Mouse (Mus musculus): ENCODE measurements around the gene Tmem121b. TPM values are rescaled to one million over a fixed set of nuclear protein-coding genes. Genes with fewer than 3 reads are reported as not detected.

Gene Tmem121b
- 2.3 and 2.8 TPM in 2 replicates for polyA plus RNA-seq (2012; rRNA removed)

DNA sequence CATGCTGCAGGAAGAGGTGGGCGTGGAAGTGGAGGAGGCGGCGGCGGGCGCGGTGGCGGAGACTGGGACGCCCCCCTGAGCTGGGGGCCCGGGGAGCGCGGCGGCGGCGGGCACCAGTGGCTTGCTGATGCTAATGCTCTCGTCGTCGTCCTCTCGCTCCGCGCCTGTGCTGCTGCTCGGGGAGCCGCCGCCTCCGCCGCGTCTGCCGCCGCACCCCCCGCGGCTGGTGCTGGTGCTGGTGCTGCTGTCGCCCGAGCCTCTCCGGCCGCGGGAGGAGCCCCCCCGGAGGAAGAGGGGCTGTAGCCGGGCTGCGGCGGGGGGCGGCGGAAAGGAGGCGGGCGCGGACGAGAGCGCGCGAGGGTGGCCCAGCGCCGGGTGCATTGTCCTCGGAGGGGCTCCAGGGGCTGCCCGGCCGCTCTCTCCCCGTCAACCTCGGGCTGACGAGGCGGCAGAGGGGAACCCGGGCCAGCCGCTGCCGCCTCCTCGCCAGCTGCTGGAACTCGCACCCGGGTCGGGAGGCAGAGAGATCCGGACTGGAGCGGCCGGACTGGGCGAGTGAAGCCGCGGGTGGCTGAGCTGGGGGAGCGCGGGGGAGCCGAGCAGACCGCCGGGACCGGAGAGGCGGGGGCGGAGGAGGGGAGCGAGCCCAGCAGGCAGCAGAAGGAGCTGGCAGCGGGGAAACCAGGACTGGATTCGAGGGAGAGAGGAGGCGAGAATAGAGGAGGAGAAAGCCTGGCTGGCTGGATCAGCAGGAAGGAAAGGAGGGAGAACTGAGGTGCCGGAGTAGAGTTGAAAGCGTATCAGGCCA lies at the start of gene Tmem121b:
Gene Tmem121b (minus strand): TSS at position 434 of the 808 bp plus-strand sequence.
- TF ChIP-seq CTCF (IDR thresholded peaks at IDR 0.05; ENCODE audit: insufficient read depth, low read length) (no peak), POLR2A (IDR thresholded peaks at IDR 0.05; ENCODE audit: borderline replicate concordance, extremely low read depth, low read depth, low read length) (no peak)
- H3K4me3 ChIP-seq (replicated peaks; ENCODE audit: extremely low read depth, low read depth, low read length): peak within 1 kb of the TSS; percentile 46
- no peak for DNase-seq
- WGBS: 1% methylated on average over 77 of the region's 84 CpGs
- H3K4me1 ChIP-seq (ENCODE audit: control insufficient read depth, insufficient read depth, low read length): no peaks in the 10 kb centered on the region; the same call in 1 of the 2 replicates

DNA sequence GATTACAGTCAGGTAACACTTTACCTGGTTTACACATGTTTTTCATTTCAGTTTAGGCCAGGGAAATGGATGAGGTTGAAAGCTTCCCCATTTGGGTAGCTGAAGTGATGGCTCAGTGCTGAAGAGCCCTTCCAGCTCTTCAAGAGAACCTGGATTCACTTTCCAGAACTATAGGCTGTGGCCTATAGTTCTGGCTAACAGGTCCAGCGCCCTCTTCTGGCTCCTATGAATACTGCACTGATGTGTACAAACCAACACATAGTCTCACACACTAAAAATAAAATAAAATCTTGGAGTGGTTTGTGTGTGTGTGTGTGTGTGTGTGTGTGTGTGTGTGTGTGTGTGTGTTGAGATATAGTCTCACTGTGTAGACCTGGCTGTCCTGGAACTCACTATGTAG lies 48.5 kb upstream of the Tmem121b start:
- Histone ChIP-seq H3K4me3 (replicated peaks; ENCODE audit: extremely low read depth, low read depth, low read length) (no peak overlapping the region), H3K4me1 (ENCODE audit: control insufficient read depth, insufficient read depth, low read length) (peaks cover 4% of the 10 kb centered on the region)
- WGBS: 21% methylated on average over 1 of the region's 1 CpGs
- no peak for DNase-seq
- TF ChIP-seq POLR2A (IDR thresholded peaks at IDR 0.05; ENCODE audit: borderline replicate concordance, extremely low read depth, low read depth, low read length): no peak
- no peak for TF ChIP-seq CTCF (IDR thresholded peaks at IDR 0.05; ENCODE audit: insufficient read depth, low read length)

- no peak overlapping the region for H3K4me3 ChIP-seq (replicated peaks; ENCODE audit: extremely low read depth, low read depth, low read length)
- TF ChIP-seq POLR2A (IDR thresholded peaks at IDR 0.05; ENCODE audit: borderline replicate concordance, extremely low read depth, low read depth, low read length) (no peak), CTCF (IDR thresholded peaks at IDR 0.05; ENCODE audit: insufficient read depth, low read length) (no peak)
- peaks cover 4% of the 10 kb centered on the region for H3K4me1 ChIP-seq (ENCODE audit: control insufficient read depth, insufficient read depth, low read length)
- whole genome bisulfite sequencing: 39% methylated on average over 2 of the region's 2 CpGs
- no peak for DNase-seq
Observed at GRCm38 (mm10) chr6:120541386-120541785, 47.8 kb upstream of the Tmem121b start.

DNA sequence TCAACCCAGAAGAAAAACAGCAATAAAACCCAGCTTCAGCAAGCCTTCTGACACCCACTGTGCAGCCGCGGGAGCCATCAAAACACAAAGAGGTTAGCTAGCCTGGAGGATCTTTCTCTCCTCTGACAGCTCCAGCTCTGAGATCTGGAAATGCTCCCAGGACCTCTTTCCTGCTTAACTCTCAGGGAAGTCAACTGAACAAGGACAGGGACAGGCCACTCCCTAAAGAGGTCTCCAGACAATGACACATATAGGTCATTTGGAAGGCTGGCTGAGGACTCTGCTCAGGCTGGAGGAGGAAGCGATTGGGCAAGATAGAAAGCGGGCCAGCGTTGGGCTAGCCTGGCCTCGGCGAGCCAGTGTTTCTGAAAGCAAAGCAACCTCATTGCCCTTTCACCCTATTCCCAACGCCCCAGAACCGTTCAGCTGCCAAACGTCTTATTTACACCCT lies 46.2 kb upstream of the Tmem121b start:
- 41% methylated on average over 10 of the region's 10 CpGs for whole genome bisulfite sequencing

DNA sequence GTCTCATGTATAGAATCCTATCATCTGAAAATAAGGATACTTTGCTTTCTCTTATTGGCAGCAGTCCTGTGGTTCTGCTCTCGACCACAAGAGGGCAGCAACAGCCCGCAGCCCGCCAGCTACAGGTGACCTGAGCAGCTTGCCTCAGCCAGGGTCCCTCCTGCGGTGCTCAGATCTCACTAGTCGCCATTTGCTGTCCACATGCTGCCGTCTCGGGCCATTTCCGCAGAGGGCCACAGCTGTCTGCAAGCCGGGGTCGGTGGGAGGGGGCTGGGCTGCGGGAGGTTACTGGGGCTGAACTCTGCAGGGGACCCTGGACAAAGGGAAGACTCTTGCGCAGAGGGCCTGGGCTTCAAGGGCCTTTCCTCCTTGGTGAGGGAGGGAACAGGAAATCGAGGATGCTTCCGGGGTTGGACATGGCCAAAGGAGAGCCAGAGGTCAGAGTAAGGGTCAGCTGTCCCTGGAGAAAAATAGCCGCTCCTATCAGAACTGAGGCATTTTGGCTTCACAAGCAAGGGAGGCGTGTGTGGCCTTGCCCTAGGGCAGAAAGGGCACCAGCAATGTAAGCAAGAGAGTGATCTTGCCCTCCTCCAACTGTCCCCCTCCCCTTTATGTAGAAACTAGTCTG lies 45.6 kb upstream of the Tmem121b start:
- peak; percentile 54 for DNase-seq
- 6% methylated on average over 16 of the region's 16 CpGs for WGBS

More for the DNA sequence above, 46.2 kb upstream of the Tmem121b start:
- Histone ChIP-seq H3K4me3 (replicated peaks; ENCODE audit: extremely low read depth, low read depth, low read length) (no peak overlapping the region), H3K4me1 (ENCODE audit: control insufficient read depth, insufficient read depth, low read length) (peaks cover 4% of the 10 kb centered on the region)
- peak; percentile 19 for DNase-seq
- no peak for TF ChIP-seq POLR2A (IDR thresholded peaks at IDR 0.05; ENCODE audit: borderline replicate concordance, extremely low read depth, low read depth, low read length)
- TF ChIP-seq CTCF (IDR thresholded peaks at IDR 0.05; ENCODE audit: insufficient read depth, low read length): no peak

GRCm38 (mm10) chr6:120536337-120536736 lies 42.7 kb upstream of the Tmem121b start:
- no peak overlapping the region for H3K4me3 ChIP-seq (replicated peaks; ENCODE audit: extremely low read depth, low read depth, low read length)
- WGBS: 81% methylated on average over 2 of the region's 2 CpGs
- no peak for DNase-seq
- peaks cover 7% of the 10 kb centered on the region for H3K4me1 ChIP-seq (ENCODE audit: control insufficient read depth, insufficient read depth, low read length)
- TF ChIP-seq POLR2A (IDR thresholded peaks at IDR 0.05; ENCODE audit: borderline replicate concordance, extremely low read depth, low read depth, low read length) (no peak), CTCF (IDR thresholded peaks at IDR 0.05; ENCODE audit: insufficient read depth, low read length) (no peak)

More for the DNA sequence above, 45.6 kb upstream of the Tmem121b start:
- TF ChIP-seq POLR2A (IDR thresholded peaks at IDR 0.05; ENCODE audit: borderline replicate concordance, extremely low read depth, low read depth, low read length) (no peak), CTCF (IDR thresholded peaks at IDR 0.05; ENCODE audit: insufficient read depth, low read length) (peak; percentile 87)
- peak overlapping the region; percentile 27 for H3K4me3 ChIP-seq (replicated peaks; ENCODE audit: extremely low read depth, low read depth, low read length)
- peaks cover 4% of the 10 kb centered on the region for H3K4me1 ChIP-seq (ENCODE audit: control insufficient read depth, insufficient read depth, low read length)

DNA sequence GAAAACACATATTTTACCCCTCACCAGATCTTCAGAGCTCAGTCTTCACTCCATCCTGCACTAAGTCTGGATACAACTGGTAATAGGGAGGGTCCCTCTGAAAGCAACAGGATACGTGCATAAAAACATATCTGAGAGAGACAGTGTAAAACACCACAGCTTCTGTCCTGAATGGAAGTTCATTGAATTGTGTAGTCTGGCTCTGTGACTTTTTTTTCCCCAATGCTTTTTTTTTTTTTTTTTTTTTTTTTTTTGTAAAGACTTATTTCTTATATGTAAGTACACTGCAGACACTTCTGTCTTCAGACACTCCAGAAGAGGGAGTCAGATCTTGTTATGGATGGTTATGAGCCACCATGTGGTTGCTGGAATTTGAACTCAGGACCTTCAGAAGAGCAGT lies 39.0 kb upstream of the Tmem121b start:
- no peak overlapping the region for H3K4me3 ChIP-seq (replicated peaks; ENCODE audit: extremely low read depth, low read depth, low read length)
- no peak for DNase-seq
- TF ChIP-seq CTCF (IDR thresholded peaks at IDR 0.05; ENCODE audit: insufficient read depth, low read length) (no peak), POLR2A (IDR thresholded peaks at IDR 0.05; ENCODE audit: borderline replicate concordance, extremely low read depth, low read depth, low read length) (no peak)
- peaks cover 7% of the 10 kb centered on the region for H3K4me1 ChIP-seq (ENCODE audit: control insufficient read depth, insufficient read depth, low read length)
- 71% methylated on average over 1 of the region's 1 CpGs for WGBS

DNA sequence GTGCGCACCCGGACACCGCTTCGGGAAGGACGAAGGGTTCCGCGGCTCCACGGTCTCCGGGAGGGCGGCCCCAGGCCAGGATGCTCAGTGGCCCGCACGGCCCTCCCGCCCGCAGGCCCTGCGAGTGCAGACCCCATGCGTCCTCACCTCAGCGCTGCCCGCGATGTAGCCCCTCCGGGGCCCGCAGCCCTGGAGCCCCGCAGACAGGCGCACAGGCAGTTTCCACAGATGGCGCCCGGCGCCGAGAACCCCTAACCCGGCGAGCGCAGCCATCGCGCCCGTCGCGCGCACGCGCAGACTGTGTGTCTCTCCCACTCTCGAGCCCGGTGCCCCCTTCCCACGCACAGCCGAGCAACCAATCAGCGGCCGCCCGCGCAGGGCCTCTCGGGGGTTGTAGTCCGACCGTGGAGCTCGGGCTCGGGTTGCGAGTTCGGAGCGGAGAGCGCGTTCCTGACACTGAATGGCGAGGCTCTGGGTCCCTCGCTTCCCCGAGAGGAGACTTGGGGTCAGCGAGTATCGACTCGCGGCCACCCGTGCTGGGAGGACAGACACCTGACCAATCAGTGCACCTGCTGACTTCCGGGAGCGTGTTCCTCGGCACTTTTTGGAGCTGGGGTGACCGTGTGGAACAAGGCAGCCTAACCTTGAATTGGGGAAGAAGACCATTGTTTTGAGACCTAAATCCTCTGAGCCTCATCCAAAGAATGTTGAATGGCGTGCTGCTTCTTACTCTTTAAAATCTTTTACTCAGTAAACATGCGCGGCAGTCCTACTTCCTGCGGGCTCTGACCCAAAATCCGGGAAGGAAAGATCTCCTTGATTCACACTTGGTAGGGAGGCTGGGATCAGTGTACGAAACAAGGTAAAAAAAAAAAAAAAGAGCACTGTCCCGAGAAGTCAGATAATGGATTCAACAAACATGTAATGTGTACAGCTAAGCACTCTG lies 37.7 kb upstream of the Tmem121b start, which contains the start of gene Hdhd5:
Gene Hdhd5 (minus strand): TSS at position 300 of the 946 bp plus-strand sequence.
- WGBS: under 1% methylated on average over 75 of the region's 75 CpGs
- peak; percentile 91 for DNase-seq
- peak within 1 kb of the TSS; percentile 85 for H3K4me3 ChIP-seq (replicated peaks; ENCODE audit: extremely low read depth, low read depth, low read length)
- H3K4me1 ChIP-seq (ENCODE audit: control insufficient read depth, insufficient read depth, low read length): peaks cover 7% of the 10 kb centered on the region
- no peak for TF ChIP-seq CTCF (IDR thresholded peaks at IDR 0.05; ENCODE audit: insufficient read depth, low read length)
- peak; percentile 77; the same call in 1 of the 2 replicates for TF ChIP-seq POLR2A (IDR thresholded peaks at IDR 0.05; ENCODE audit: borderline replicate concordance, extremely low read depth, low read depth, low read length)

DNA sequence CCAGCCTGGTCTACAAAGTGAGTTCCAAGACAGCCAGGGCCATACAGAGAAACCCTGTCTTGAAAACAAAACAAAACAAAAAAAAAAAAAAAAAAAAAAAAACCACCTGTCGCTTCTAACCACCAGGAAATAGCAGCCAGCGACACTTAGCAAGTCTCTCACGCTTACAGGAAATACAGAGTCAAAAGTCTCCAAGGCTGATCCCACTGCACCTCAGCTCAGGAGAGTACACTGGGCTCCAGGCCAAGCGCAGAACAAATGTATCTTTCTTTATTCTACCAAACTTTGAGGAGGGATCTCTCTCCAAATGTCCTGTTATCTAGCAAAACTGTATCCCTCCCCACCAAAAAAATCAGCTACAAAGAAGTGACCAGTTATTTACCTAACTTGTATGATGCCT lies 35.5 kb upstream of the Tmem121b start:
- DNase-seq: no peak
- Histone ChIP-seq H3K4me1 (ENCODE audit: control insufficient read depth, insufficient read depth, low read length) (peaks cover 7% of the 10 kb centered on the region), H3K4me3 (replicated peaks; ENCODE audit: extremely low read depth, low read depth, low read length) (no peak overlapping the region)
- TF ChIP-seq CTCF (IDR thresholded peaks at IDR 0.05; ENCODE audit: insufficient read depth, low read length) (no peak), POLR2A (IDR thresholded peaks at IDR 0.05; ENCODE audit: borderline replicate concordance, extremely low read depth, low read depth, low read length) (no peak)
- 50% methylated on average over 4 of the region's 4 CpGs for WGBS

All from lung, adult 2 months (tissue).